Mouse (Mus musculus) heart, postnatal 4 days (tissue): ENCODE results near the gene Bcl7c. TPM values are rescaled to one million over a fixed set of nuclear protein-coding genes. Genes with fewer than 3 reads are reported as not detected.
"Not testable (repeated sequence)": the region's sequence is repeated elsewhere in the genome, so short reads cannot be mapped to it uniquely, and the experiment has no call there.

ENCODE experiments used
- DNase-seq: peaks from one replicate; pipeline ENCODE4 v3.0.0; 2021
- total RNA-seq, 2 experiments: library from RNA; stranded (reverse); gene quantifications; 2 replicates each; pipeline ENCODE4 v1.2.3; 2021

The Bcl7c gene
- total RNA-seq, 2 experiments from 2014 or later, result 67.6 to 71.1 TPM

GRCm38 (mm10) chr7:127681888-127682553 lies 26.7 kb downstream of the Bcl7c start:
- no peak for DNase-seq

- DNase-seq, result no peak
Observed at GRCm38 (mm10) chr7:127680541-127680940, 28.2 kb downstream of the Bcl7c start.

- DNase-seq, result no peak
Observed at GRCm38 (mm10) chr7:127678811-127679210, 29.9 kb downstream of the Bcl7c start.

- no peak for DNase-seq
Observed at GRCm38 (mm10) chr7:127677609-127678008, 31.1 kb downstream of the Bcl7c start.

GRCm38 (mm10) chr7:127677077-127677476 lies 31.7 kb downstream of the Bcl7c start:
- peak; percentile 60 for DNase-seq

GRCm38 (mm10) chr7:127675391-127675811 lies 33.3 kb downstream of the Bcl7c start:
- no peak for DNase-seq

GRCm38 (mm10) chr7:127674977-127675376 lies 33.8 kb downstream of the Bcl7c start:
- peak; percentile 91 for DNase-seq

GRCm38 (mm10) chr7:127672776-127673175 lies 36.0 kb downstream of the Bcl7c start:
- DNase-seq, result no peak

- no peak for DNase-seq
Observed at GRCm38 (mm10) chr7:127671880-127672774, 36.6 kb downstream of the Bcl7c start.

GRCm38 (mm10) chr7:127667171-127667570 lies 41.6 kb downstream of the Bcl7c start:
- no peak for DNase-seq

- no peak for DNase-seq
Observed at GRCm38 (mm10) chr7:127666679-127667078, 42.1 kb downstream of the Bcl7c start.

GRCm38 (mm10) chr7:127666066-127666654 lies 42.6 kb downstream of the Bcl7c start:
- no peak for DNase-seq

- DNase-seq, result no peak
Observed at GRCm38 (mm10) chr7:127662926-127663325, 45.8 kb downstream of the Bcl7c start.

GRCm38 (mm10) chr7:127661833-127662232 lies 46.9 kb downstream of the Bcl7c start:
- no peak for DNase-seq

- DNase-seq, result no peak
Observed at GRCm38 (mm10) chr7:127660882-127661281, 47.9 kb downstream of the Bcl7c start.

GRCm38 (mm10) chr7:127656946-127657345 lies 51.8 kb downstream of the Bcl7c start:
- peak; percentile 80 for DNase-seq

GRCm38 (mm10) chr7:127654318-127654717 lies 54.4 kb downstream of the Bcl7c start:
- DNase-seq, result no peak

- no peak for DNase-seq
Observed at GRCm38 (mm10) chr7:127652050-127652449, 56.7 kb downstream of the Bcl7c start.

- DNase-seq, result no peak
Observed at GRCm38 (mm10) chr7:127651624-127652023, 57.1 kb downstream of the Bcl7c start.

GRCm38 (mm10) chr7:127649206-127649605 lies 59.5 kb downstream of the Bcl7c start:
- DNase-seq, result no peak

GRCm38 (mm10) chr7:127648516-127649201 lies 60.1 kb downstream of the Bcl7c start:
- no peak for DNase-seq

GRCm38 (mm10) chr7:127647576-127647975 lies 61.2 kb downstream of the Bcl7c start:
- not testable (repeated sequence) for DNase-seq

- DNase-seq, result no peak
Observed at GRCm38 (mm10) chr7:127646363-127646762, 62.4 kb downstream of the Bcl7c start.
